ENCODE assay signal across 18 mouse cellular contexts in genomic region chr10:75894601-75895000, GRCm38 (mm10).
"Had no signal": no experiment of that assay in that cellular context is flagged by ENCODE, and none has a peak within 500 bp of the region (broad histone marks: within the 10 kb centered on the region; RNA-seq: fewer than 3 reads in every experiment).

No protein-coding gene starts in this region.

- ATAC-seq: intestine, postnatal 0 days; liver, embryonic 12.5 days had no signal

- H3K9me3 ChIP-seq: limb, embryonic 12.5 days; liver, embryonic 12.5 days; liver, embryonic 15.5 days; lung, embryonic 15.5 days; megakaryocyte, embryonic 14.5 days had no signal

- H3K27me3 ChIP-seq: limb, embryonic 12.5 days; liver, embryonic 12.5 days; liver, embryonic 15.5 days; lung, embryonic 15.5 days; megakaryocyte, embryonic 14.5 days had no signal

- H3K27ac ChIP-seq: kidney, postnatal 0 days; limb, embryonic 12.5 days; liver, embryonic 12.5 days; liver, embryonic 15.5 days; lung, embryonic 15.5 days had no signal

- H3K4me2 ChIP-seq: lung, embryonic 15.5 days; midbrain, embryonic 11.5 days had no signal

- DNase-seq: kidney, adult 2 months; kidney, postnatal 25 days; layer of hippocampus, postnatal 36 days; liver; lung, adult 18-20 months; lung, postnatal 10 days; lung, postnatal 36 days; midbrain, embryonic 14.5 days; thymus, postnatal 25 days had no signal

- H3K9ac ChIP-seq: limb, embryonic 12.5 days; liver, embryonic 15.5 days; lung, embryonic 15.5 days had no signal

- H3K4me3 ChIP-seq: left cerebral cortex, adult 2 months; limb, embryonic 12.5 days; liver, embryonic 12.5 days; liver, embryonic 15.5 days; lung, embryonic 15.5 days; megakaryocyte, embryonic 14.5 days had no signal
